Mouse (Mus musculus) cerebellum, adult 2 months (tissue): Measurements from ENCODE around the gene Slc6a1.

Experiments
- CTCF ChIP-seq: fragments of 200-500 bp; IDR thresholded peaks from 2 replicates; pipeline ENCODE4 v1.5.1; 2011; ENCODE audit warnings: low read depth, mild to moderate bottlenecking, control low read depth, low read length, moderate library complexity, borderline replicate concordance; ENCODE audit not compliant: insufficient read depth
- POLR2A ChIP-seq: fragments of 200-500 bp; IDR thresholded peaks from 2 replicates; pipeline ENCODE4 v1.6.1; 2011; ENCODE audit warnings: low read length, control low read depth, borderline replicate concordance; ENCODE audit not compliant: insufficient read depth

- TF ChIP-seq CTCF, result no peak
- TF ChIP-seq POLR2A, result no peak
Observed at GRCm38 (mm10) chr6:114257762-114258361, 24.6 kb upstream of the Slc6a1 start.
